Mouse (Mus musculus) midbrain, embryonic 16.5 days (tissue): ENCODE results near the gene Utp14b. TPM values are rescaled to one million over a fixed set of nuclear protein-coding genes. Genes with fewer than 3 reads are reported as not detected.

Experiments used
- ATAC-seq: fragments of 200-750 bp; cut with Nextera tagmentation; 2 replicates; pipeline ENCODE4 v1.8.0; 2017; ENCODE audit warnings: moderate TSS enrichment
- H3K27ac ChIP-seq: fragments of 300-500 bp; sonication (generic); 2 replicates; pipeline ENCODE4 v1.5.1; 2014; ENCODE audit warnings: mild to moderate bottlenecking, low read length, mixed read lengths
- H3K27me3 ChIP-seq: fragments of 300-500 bp; sonication (generic); 2 replicates; pipeline ENCODE4 v1.6.1; 2014; ENCODE audit warnings: low read depth, low read length, mixed read lengths; ENCODE audit not compliant: control insufficient read depth, insufficient read depth
- H3K36me3 ChIP-seq: fragments of 300-500 bp; sonication (generic); 2 replicates; pipeline ENCODE4 v1.6.1; 2014; ENCODE audit warnings: mild to moderate bottlenecking, low read length, moderate library complexity, mixed read lengths; ENCODE audit not compliant: control insufficient read depth, insufficient read depth
- H3K4me1 ChIP-seq: fragments of 300-500 bp; sonication (generic); 2 replicates; pipeline ENCODE4 v1.6.1; 2014; ENCODE audit warnings: mild to moderate bottlenecking, low read length, mixed read lengths; ENCODE audit not compliant: control insufficient read depth, insufficient read depth
- H3K4me2 ChIP-seq: fragments of 300-500 bp; sonication (generic); 2 replicates; pipeline ENCODE4 v1.6.1; 2014; ENCODE audit warnings: mild to moderate bottlenecking, low read length, mixed read lengths
- H3K4me3 ChIP-seq: fragments of 300-500 bp; sonication (generic); 2 replicates; pipeline ENCODE4 v1.5.1; 2014; ENCODE audit warnings: low read depth, mild to moderate bottlenecking, low read length, moderate library complexity, mixed read lengths
- H3K9ac ChIP-seq: fragments of 300-500 bp; sonication (generic); 2 replicates; pipeline ENCODE4 v1.6.1; 2014; ENCODE audit warnings: low read depth, low read length, mixed read lengths
- H3K9me3 ChIP-seq: fragments of 300-500 bp; sonication (generic); replicated peaks from 2 replicates; pipeline ENCODE4 v1.6.1; 2014; ENCODE audit warnings: mild to moderate bottlenecking, low read length, mixed read lengths; ENCODE audit not compliant: control insufficient read depth, poor library complexity, severe bottlenecking
- whole genome bisulfite sequencing: fragments of 180-500 bp; shearing (Covaris S2); extraction: QIAGEN DNeasy Blood & Tissue Kit; methylation state at CpG from one replicate; pipeline ENCODE4 v1.1.7; 2014; 5-methylcytosine and 5-hydroxymethylcytosine counted together
- polyA plus RNA-seq: library from polyadenylated mRNA; unstranded; fragments of >200 nt; fragmentation: Nextera tagmentation; extraction: Ambion mirVana; gene quantifications from 2 replicates; pipeline ENCODE4 v1.2.1, GENCODE M21; 2015

The Utp14b gene
- polyA plus RNA-seq, 1 experiment from 2014 or later = 1.6 TPM

DNA sequence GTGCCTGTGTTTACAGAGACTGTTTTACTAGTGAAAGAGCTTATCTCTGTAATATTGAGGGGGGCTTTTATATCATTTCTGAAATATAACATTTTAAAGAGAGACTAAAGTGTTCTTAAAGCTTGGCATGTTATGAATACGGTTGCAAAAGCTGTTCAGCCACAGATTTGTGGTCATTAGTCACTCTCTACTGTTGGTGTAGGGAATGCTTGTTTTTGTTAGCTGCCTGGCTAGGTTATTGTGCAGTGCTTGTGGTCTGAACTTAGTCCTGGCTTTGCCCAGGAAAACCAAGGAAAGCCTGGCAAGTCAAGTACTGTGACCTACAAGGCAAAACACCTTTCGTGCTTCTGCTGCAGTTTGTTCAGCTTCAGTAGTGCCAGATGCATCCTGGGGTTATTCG is 43.9 kb downstream of the Utp14b start:
- no peaks in the 10 kb centered on the region for H3K9me3 ChIP-seq
- H3K36me3 ChIP-seq = peaks cover 34% of the 10 kb centered on the region
- H3K4me2 ChIP-seq = no peak overlapping the region
- H3K4me1 ChIP-seq = no peaks in the 10 kb centered on the region
- no peak overlapping the region for H3K27ac ChIP-seq
- 96% methylated on average over 3 of the region's 3 CpGs for WGBS
- H3K27me3 ChIP-seq = no peaks in the 10 kb centered on the region
- no peak overlapping the region for H3K4me3 ChIP-seq
- ATAC-seq = no peak
- H3K9ac ChIP-seq = no peak overlapping the region

DNA sequence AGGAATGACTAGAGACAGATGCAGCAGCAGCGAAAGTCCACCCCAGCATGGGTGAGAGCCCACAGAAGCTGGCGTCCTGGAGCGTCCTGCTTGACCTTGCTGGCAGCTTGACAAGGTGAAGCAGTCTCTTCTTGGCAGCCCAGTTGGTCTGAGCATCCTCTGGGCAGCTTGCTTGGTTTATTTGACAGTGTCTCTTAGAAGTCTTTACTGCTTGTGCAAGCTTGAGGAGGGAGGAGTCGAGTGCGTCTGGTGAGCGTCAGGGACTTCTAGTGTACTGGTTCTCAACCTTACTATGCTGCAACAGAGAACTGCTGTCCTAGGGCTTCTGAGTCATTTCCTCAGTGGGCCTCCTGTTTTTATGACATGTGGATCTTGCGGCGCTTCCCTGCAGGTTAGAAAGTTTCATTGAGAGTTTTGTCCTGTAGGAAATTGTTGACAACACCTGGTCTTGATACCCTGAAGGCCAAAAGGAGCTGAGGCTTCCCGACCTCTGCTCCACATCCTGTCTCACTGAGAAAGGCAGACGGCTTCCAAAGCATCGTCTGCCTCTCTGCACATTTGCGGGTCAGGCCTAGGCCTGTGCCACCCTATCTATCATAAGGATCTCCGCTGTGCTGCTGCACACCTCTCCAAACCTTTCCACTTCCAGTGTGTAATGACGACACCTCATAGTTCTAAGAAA is 44.6 kb downstream of the Utp14b start:
- Histone ChIP-seq H3K9me3 (no peaks in the 10 kb centered on the region), H3K4me2 (no peak overlapping the region), H3K9ac (no peak overlapping the region), H3K27me3 (no peaks in the 10 kb centered on the region), H3K4me1 (no peaks in the 10 kb centered on the region), H3K36me3 (peaks cover 34% of the 10 kb centered on the region), H3K27ac (no peak overlapping the region), H3K4me3 (no peak overlapping the region)
- 93% methylated on average over 14 of the region's 14 CpGs for WGBS
- ATAC-seq = no peak

GRCm38 (mm10) chr1:78702964-78703285 is 45.1 kb downstream of the Utp14b start:
- Histone ChIP-seq H3K27ac (no peak overlapping the region), H3K9me3 (no peaks in the 10 kb centered on the region), H3K36me3 (peaks cover 32% of the 10 kb centered on the region), H3K9ac (no peak overlapping the region), H3K4me3 (no peak overlapping the region), H3K4me2 (no peak overlapping the region), H3K27me3 (no peaks in the 10 kb centered on the region), H3K4me1 (no peaks in the 10 kb centered on the region)
- ATAC-seq = no peak
- 96% methylated on average over 2 of the region's 2 CpGs for WGBS

GRCm38 (mm10) chr1:78706338-78706737 is 48.5 kb downstream of the Utp14b start:
- Histone ChIP-seq H3K27ac (no peak overlapping the region), H3K27me3 (no peaks in the 10 kb centered on the region), H3K4me2 (no peak overlapping the region), H3K36me3 (peaks cover 20% of the 10 kb centered on the region), H3K9me3 (no peaks in the 10 kb centered on the region), H3K4me3 (no peak overlapping the region), H3K9ac (no peak overlapping the region), H3K4me1 (no peaks in the 10 kb centered on the region)
- no peak for ATAC-seq
- 87% methylated on average over 10 of the region's 10 CpGs for WGBS

- WGBS = 61% methylated on average over 4 of the region's 4 CpGs
- no peaks in the 10 kb centered on the region for H3K9me3 ChIP-seq
- ATAC-seq = no peak
These were observed 49.4 kb downstream of the Utp14b start for GRCm38 (mm10) chr1:78707280-78707679.

GRCm38 (mm10) chr1:78710026-78710425 is 52.2 kb downstream of the Utp14b start:
- H3K27me3 ChIP-seq = no peaks in the 10 kb centered on the region
- no peak overlapping the region for H3K4me2 ChIP-seq
- no peaks in the 10 kb centered on the region for H3K4me1 ChIP-seq
- H3K36me3 ChIP-seq = 0 out of 2 replicates have a peak, but pooled peaks cover 1% of the 10 kb centered on the region
- ATAC-seq = no peak
- no peak overlapping the region for H3K9ac ChIP-seq
- H3K9me3 ChIP-seq = no peaks in the 10 kb centered on the region
- H3K27ac ChIP-seq = no peak overlapping the region
- no peak overlapping the region for H3K4me3 ChIP-seq

More at GRCm38 (mm10) chr1:78707280-78707679, 49.4 kb downstream of the Utp14b start:
- Histone ChIP-seq H3K4me1 (no peaks in the 10 kb centered on the region), H3K4me2 (no peak overlapping the region), H3K27ac (no peak overlapping the region), H3K36me3 (peaks cover 12% of the 10 kb centered on the region), H3K4me3 (no peak overlapping the region), H3K9ac (no peak overlapping the region), H3K27me3 (no peaks in the 10 kb centered on the region)

DNA sequence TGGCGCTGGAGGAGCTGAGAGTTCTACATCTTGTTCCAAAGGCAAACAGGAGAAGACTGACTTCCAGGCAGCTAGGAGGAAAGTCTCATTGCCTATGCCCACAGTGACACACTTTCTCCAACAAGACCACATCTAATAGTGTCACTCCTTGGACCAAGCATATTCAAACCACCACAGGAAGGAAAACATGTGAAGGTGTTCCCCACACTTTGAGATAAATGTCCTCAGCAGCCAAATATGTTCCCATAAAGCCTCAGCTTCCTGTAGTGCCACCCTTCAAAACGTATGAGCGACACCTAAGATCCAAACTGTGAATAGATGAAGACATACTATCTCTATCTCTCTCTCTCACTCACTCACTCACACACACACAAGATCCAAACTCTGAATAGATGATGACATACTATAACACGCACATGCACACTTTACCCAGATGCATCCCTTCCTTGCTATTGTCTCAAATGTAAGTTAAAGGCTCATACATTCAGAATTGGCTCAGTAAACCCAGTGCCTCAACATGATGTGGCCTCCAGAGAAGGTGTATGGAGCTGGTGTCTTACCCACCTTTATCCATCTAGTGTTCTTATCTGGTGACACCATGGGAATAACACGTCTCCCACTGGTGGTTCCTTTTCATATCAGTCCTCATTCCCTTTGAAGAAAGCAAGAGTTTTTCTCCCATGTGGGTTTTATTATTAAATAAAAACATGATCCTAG is 52.9 kb downstream of the Utp14b start:
- Histone ChIP-seq H3K4me2 (no peak overlapping the region), H3K4me1 (no peaks in the 10 kb centered on the region), H3K36me3 (no peaks in the 10 kb centered on the region), H3K27ac (no peak overlapping the region), H3K9me3 (no peaks in the 10 kb centered on the region), H3K4me3 (no peak overlapping the region), H3K27me3 (no peaks in the 10 kb centered on the region), H3K9ac (no peak overlapping the region)
- WGBS = 91% methylated on average over 5 of the region's 5 CpGs
- no peak for ATAC-seq

Other genes with a start within 250 kb of the Utp14b start
- gene Farsb, start 169.1 kb upstream of the Utp14b start, polyA plus RNA-seq = 160 and 163 TPM in 2 replicates
- 0.43 TPM in 1 of 2 replicates, not detected in the other for gene Mogat1, start 147.0 kb upstream of the Utp14b start, polyA plus RNA-seq
- 1.5 and 1.6 TPM in 2 replicates for gene BC035947, start 145.9 kb upstream of the Utp14b start, polyA plus RNA-seq
- 111 and 120 TPM in 2 replicates for gene Acsl3, start 213 bp upstream of the Utp14b start, polyA plus RNA-seq
- 1.2 and 1.5 TPM in 2 replicates for gene Kcne4, start 158.7 kb downstream of the Utp14b start, polyA plus RNA-seq